Mouse (Mus musculus): ENCODE data around the gene Prpf6.

Gene Prpf6

DNA sequence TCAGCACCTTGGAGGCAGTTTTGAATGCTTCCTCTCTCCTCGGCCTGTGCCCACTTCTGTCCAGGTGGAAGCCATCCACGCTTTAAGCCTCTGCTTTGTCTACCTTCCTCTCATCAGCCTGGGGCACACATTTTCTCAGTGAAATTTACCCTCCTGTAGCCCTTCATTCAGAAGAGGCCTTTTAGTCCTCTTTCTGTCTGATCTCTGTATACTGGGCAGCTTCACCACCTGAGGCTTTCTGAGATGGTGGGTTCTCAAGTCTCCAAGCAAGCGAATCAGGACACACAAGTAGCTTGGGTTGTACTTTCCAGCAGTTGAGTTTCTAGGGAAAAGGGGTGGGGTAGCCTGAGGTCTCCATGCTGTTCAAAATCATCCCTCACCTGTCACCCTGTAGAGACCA, 100.6 kb downstream of the Prpf6 start:
- DNase-seq = no peak

DNA sequence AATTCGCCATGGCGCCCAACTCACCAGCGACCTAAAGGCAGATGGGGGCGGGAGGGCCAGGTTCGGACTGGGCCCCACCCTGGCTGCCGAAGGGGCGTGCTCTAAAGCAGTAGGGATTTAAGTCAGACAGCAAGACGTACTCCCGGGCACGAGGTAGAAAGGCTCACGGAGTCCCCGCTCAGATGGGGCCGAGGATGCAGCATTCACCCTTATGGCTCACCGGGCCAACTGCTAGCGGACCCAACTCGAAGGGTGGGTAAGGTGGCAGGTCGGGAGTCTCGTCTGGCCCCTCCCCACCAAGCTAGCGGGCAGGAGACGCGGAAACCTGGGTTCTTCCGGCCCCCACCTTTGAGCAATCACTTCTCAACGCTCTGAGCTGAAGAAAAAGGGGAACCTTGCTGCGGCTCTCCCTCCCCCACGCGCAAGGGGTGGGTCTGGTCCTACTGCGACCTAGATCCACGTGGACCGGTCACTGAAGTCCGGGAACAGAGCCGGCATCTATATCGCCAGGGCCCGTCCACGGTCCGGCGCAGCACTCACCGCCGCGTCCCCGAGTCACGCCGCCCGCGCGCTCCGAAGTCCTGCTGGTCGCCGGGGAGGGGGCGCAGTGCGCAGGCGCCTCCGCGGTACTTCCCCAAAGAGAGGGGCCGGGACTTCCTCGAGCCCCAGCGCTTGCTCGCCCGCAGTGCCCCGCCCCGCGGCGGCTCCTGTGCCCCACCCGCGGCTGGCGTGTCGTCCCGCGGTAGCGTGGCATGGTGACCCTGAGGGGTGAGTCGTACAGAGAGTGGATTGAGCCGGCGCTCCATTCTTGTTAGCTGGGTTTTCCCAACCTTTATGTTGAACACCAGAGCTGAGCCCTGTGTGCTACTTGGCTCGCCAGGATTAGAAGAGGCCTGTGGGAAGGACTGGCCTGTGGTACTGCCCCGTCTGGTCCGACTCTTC, 101.9 kb downstream of the Prpf6 start, which contains the start of gene Rgs19:
Gene Rgs19 (minus strand): TSS at position 639 of the 942 bp plus-strand sequence.
- DNase-seq = peak; percentile 90

DNA sequence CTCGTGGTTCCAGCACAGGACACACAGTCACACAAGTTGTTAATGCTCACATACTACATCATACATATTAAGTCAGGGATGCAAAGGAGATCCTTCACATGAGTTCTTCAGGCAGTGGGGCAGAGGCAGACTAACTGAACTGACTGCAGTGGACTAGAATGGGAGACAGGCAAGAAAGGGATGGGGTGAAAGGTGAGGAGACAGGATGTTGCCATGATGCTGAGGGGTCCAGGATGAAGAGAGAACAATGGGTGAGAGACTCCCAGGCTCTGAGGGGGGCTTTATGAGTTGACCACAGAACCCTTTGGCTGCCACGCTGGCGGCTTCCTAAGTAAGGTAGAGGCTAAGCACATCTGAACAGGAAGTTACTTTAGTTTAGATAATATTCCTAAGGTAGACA, 102.9 kb downstream of the Prpf6 start:
- no peak for DNase-seq

GRCm38 (mm10) chr2:181695776-181696175, 104.1 kb downstream of the Prpf6 start:
- no peak for DNase-seq

DNA sequence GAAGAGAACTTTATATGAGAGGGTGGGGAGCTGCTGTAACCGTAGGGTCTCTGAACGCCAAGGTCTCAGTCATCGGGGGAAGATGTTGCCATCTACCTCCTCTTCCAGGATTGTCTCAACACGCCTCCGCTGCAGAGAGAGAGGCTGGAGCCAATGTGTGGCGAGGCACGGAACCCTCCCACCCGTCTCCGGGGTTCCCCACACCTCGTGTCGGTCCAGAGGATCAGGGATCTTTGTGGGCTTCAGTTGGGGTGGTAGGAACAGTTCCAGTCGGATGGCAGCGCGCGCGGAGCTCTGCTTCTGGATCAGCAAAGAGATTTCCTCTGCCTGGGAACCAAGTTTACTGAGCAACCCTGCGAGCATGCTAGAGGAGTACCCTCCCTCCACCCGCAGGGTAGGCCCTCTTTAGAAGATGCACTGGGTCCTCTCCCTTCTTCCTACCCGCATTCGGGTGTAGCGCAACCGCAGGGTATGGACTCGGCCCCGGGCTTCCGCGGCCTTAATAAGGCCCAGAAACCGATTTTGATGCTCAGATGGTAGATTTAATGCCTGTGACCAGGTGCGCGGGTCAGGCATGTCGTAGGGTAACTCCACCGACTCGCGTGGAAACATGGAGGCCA, 105.2 kb downstream of the Prpf6 start:
- no peak for DNase-seq

DNA sequence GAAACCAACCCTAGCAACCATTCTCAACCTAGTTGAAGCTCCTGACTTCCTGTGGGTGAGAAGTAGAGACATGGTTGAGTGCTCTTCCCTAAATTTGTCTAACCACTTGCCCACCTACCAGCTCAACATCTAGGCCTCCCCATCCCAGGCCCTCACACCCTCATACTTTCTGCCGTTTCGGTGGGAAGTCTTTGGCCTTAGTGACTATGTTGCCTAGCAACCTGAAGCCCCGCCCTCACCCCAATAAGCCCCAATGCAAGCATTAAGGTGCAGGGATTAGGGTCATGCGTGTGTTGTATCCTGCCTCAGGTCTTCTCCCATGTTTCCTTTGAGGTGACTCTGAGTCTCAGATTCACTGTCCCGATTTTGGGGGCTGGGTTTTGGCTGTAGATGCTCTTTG, 106.6 kb downstream of the Prpf6 start, which contains the start of gene Lkaaear1:
Gene Lkaaear1 (minus strand): TSS at position 202 of the 400 bp plus-strand sequence.
- DNase-seq = no peak

Measured in embryo, embryonic 11 days (tissue).